Mouse (Mus musculus) common myeloid progenitor, adult 5-6 weeks (primary cell): ENCODE measurements around the gene Mcf2l. TPM values are rescaled to one million over a fixed set of nuclear protein-coding genes. Genes with fewer than 3 reads are reported as not detected.
A peak's percentile ranks its signal among the peaks of the same experiment; 100 is the strongest.

Source experiments
- ATAC-seq: replicated peaks from 2 replicates; pipeline ENCODE4 v1.8.0; 2016; ENCODE audit warnings: low read depth, mild to moderate bottlenecking, moderate TSS enrichment, inconsistent platforms; ENCODE audit not compliant: poor library complexity, severe bottlenecking
- total RNA-seq: library from RNA; stranded (forward); fragments of 200-1000, 187-1606 nt; gene quantifications from 2 replicates; pipeline ENCODE4 v1.2.3, GENCODE M21; 2017

Gene Mcf2l
- total RNA-seq, 1 experiment from 2014 or later = 7.9 TPM

DNA sequence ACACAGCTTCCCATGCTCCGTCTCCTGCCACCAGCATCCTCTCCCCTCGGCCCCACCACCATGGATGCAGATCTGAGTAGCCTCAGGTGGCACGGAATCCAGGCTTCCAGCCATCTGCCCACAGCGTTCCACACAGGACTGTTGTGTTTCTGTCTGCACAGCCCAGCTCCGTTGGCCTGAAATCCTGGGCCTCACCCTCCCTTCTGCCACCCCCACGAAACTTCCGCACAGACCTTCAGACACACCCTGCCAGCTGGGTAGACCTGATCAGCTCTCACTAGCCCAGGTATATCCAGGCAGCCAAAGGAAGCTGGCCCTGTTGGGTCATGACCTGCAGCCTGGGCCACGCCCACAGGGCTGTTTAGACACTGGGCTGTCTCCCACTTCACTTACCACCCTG, 66.9 kb downstream of the Mcf2l start:
- no peak for ATAC-seq

DNA sequence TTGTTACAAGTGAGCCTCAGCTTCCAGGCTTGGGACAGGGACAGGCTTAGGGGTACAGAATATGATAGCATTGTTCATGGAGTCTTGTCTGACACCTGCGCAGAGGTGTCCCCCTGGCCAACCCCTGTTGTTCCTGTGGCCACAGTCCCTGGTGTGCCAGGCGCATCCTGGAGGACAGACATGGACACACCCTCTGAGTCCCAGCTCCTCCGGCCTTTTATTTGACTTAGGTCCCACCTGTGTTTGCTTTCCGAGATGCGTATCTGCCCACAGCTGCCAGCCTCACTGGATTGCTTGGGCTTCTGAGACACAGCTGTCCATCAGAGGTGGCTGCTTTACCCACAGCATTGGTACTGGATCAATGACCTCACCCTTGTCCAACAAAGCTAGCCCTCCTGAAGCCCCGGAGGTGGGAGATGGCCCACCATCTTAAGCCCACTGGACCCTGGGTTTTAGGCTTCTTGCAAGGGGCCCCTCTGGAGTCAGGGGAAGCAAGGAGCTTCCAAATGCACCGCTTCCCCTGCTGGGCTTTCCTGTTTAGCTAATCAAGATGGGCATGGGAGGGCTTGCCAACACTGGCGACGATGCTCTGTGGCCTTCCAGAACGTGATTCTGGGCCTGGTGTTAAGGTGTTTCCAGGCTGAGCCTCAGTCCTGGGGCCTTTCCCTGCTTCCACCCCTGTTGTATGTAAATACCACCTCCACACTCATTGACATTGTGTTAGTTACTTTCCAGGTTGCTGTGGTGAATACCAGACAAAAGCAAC, 67.7 kb downstream of the Mcf2l start:
- no peak for ATAC-seq

DNA sequence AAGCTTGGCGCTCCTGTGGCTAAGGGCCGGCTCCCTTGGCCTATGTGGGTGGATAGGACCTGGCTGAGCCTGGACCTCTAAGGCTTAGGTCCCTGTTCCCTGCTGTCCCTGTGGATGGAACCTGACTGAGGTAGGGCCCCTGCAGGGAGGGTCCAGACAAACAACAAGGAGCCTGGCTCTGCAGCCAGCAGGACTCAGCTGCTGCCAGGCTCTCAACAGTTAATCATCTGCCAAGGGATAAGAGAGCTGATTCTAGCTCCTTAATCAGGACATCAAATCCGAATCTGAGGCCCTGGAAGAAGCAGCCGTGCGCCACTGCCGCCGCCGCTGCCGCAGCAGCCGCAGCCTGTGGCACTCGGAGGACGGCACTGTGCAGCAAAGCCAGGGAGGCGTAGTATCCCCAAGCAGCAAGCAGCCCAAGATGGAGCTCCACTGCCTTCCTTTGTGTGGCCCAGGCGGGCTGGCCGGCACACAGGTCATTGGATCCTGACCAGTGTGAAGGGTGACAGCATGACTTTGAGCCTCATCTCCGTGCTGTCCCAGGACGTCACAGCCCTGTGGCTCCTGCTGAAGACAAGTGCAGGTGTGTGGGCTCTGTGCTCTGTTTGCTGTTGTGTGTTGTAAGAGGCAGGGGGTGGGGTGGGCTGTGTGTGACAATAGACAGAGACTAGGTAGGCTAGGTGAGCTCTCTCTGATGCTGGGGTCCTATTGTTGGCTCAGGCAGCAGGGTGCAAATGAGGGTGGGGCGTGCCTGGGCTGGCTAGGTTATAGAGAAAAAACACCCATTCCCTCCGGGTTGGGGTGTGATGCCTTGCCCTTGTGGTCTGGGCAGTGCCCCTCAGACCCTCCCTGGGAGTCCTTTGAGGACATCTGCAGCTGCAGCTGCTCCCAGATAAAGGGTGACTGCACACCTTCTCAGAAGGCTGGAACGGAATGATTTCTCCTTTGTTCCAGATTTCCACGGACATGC, 74.3 kb downstream of the Mcf2l start:
- no peak for ATAC-seq

- no peak for ATAC-seq
Measured at GRCm38 (mm10) chr8:12948574-12948961, 75.0 kb downstream of the Mcf2l start.

- no peak for ATAC-seq
Measured at GRCm38 (mm10) chr8:12951051-12951630, 77.5 kb downstream of the Mcf2l start.

- no peak for ATAC-seq
Measured at GRCm38 (mm10) chr8:12952699-12953098, 79.1 kb downstream of the Mcf2l start.

DNA sequence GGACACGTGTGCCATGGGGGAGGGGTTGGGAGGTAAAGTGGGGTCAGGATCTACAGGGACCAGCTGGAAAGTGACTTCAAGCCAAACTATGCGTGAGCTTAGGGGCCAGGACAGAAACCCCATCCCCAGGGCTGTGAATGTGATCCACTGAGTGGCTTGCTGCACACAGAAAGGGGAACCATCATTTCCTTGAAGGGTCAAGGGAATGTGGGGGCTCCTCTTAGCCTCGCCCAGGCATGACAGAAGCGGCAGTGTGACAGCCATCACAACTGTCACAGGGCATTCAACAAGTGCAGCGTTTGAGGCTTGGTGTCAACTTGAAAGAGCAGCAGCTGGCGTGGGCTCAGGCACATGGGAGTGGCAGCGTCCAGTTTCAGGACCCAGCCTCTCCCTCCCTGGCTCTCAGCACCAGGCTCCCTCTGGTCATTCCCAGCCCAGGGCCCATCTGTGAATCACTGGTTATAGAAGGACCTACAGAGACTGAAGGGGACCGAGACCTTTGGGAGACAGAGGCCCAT, 81.8 kb downstream of the Mcf2l start:
- peak; percentile 50 for ATAC-seq

DNA sequence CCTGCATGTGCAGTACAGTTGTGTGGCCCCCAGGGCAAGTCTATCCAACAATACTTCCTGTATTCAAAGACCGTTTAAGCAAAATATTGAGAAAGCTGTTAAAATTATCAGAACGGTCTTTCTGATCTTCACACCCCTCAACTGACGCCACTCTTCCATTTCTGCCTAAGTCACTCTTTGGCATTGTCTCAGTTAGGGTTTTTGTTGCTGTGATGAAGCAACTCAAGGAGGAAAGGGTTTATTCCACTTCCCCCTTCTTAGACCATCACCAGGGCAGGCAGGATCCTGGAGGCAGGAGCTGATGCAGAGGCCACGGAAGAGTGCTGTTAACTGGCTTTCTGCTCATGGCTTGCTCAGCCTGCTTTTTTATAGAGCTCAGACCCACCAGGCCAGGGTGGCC, 82.3 kb downstream of the Mcf2l start:
- peak; percentile 78 for ATAC-seq

- ATAC-seq = no peak
Measured at GRCm38 (mm10) chr8:12956941-12957340, 83.3 kb downstream of the Mcf2l start.

DNA sequence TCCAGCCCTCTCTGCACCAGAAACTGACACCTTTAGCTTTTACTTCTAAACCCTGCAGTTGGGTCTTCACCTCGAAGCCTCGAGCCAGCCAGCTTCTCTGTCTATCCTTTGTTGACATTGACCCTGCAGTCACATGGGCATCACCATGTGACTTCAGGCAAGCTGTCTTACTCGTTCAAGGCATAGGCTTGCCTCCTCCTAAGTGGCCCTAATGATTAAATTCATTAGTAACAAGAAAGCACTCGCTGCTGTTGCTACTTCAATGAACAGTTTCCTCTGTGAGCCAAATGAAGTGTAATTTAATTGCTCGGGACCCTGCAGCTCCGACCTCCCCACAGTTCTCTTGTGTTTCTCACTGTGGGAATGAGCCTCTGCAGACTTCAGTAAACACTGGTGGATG, 83.8 kb downstream of the Mcf2l start:
- no peak for ATAC-seq

DNA sequence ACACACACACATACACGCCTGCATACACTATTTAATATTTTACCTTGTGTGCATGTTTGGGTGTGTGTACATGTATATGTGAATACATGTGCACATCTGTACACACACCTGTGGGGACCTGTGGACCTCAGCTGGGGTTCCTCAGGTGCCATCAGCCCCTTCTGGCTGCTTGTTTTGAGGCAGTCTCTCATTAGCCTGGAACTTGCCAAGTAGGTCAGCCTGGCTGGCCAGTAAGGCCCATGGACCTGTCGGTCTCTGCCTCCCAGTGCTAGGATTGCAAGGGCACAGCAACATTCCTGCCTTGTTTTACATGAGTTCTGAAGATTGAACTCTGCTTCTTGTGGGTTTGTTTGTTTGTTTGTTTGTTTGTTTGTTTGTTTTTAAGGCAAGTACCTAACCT, 87.0 kb downstream of the Mcf2l start:
- ATAC-seq = no peak

GRCm38 (mm10) chr8:12961211-12961610, 87.6 kb downstream of the Mcf2l start:
- no peak for ATAC-seq

DNA sequence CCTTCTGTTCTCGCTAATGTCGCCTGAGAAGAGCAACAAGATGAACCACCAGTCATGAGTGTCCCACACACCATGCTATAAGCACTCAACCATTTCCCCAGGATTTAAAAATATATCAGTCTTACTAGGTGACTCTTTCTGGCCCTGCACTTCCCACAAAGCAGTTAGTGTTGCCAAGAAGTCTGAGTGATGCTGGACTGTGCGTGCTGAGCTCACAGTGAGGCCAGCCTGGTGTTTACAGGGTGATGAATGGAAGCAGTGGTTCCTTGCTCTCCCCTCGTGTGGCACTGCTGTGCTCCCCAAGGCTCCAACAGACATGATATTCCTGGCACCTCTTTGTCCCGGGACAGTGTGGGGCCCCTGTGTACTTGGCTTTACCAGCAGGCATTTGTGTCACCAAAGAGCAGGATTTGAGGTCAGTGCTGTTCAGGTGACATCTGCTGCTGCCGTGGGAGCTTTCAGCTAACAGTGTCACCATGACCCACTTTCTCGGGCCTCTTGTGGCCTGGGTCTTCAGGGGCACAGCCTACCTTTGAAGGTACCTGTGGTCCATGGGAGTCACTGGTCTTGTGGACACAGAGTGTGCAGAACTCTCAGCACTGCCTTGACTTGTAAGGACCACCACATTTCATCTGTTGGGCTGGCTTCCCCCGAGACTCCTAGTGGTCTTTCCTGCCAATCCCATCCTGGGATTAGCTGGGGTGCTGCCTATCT, 88.4 kb downstream of the Mcf2l start:
- no peak for ATAC-seq

DNA sequence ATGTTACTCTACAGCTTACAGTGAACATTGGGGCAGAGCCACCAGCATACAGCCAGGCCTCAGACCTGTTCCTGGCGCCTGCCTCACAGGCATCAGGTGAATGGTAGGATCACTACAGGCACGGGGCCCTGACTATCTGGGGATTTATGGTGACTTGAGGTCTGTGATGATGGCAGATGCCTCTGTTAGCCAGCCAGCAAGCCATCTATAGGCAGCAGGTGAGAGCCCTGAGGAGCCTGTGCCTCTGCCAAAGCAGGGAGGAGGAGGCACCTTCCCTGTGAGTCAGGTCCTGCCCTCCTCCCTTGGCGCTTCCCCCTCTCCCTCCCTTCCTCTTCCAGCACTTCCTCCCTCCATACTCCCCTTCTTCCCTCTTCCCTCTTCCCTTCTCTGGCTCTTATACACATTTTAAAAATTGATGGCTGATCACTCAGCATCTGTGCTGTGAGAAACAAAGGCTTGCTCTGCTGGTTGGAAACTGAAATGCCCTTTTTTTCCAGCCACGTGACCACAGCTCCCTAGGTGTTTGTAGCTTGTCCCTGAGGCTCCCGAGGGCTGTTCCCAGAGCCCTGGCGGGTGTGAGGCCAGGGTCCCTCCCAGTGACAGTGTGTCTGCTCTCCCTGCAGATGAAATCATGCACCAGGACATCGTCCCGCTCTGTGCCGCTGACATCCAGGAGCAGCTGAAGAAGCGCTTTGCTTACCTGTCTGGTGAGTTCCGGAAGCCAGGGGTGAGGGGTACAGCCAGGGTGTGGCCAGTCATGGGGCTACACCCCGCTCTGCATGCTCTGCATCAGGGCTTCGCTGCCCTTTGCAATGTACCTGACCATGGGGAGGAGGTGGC, 89.2 kb downstream of the Mcf2l start:
- ATAC-seq = no peak

GRCm38 (mm10) chr8:12976290-12976689, 102.7 kb downstream of the Mcf2l start:
- ATAC-seq = peak; percentile 42

DNA sequence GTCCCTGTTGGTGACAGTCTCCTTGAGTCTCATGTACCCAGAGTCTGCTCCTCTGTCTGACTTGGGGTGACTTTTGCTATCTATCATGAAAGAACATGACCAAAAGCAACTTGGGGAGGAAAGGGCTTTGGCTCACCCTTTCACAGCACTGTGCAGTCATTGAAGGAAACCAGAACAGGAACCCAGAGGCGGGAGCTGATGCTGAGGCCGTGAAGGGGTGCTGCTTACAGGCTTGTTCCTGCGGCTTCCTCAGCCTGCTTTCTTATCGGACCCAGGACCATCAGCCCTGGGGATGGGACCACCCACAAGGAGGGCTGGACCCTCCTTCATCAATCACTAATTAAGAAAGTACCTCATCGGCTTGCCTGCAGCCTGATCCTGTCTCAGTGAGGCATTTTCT, 103.1 kb downstream of the Mcf2l start:
- peak; percentile 45 for ATAC-seq

DNA sequence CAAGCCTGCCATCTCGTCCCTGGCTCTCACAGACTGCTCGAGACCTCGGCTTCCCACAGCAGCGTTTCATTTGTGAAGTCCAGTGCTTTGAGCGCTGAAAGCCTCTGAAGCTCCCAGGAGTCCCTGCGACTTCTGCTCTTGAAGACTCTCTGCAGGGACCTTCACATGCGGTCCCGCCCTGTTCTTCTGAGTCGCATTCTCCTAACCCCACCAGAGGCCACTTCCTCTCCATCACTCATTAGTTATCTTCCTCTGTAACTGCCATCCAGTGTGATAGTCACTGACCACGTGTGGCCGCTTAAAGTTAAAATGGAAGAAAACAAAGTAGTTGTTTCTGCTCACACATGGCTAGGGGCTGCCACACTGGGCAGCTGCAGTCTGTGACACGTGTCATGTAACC, 103.7 kb downstream of the Mcf2l start:
- peak; percentile 63 for ATAC-seq

DNA sequence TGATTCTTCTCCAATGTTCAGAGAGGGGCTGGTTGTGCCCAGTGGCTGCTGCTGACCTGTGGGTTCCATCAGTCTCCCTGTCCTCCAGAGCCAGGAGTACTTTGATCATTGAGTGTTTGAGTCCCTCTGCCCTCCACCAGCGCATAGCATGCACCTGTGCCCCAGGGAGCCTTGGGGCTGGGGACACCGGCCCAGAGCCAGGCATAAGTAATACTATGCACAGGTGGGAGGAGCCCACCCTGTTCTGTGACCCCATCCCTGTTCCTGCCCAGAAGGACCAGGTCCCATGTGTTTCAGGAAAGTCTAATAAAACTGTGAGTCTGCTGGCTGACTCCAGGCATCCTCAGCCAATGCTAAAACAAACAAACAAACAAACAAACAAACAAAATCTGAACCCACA, 104.7 kb downstream of the Mcf2l start:
- no peak for ATAC-seq

- peak; percentile 64 for ATAC-seq
Measured at GRCm38 (mm10) chr8:12978726-12979125, 105.1 kb downstream of the Mcf2l start.
